Mouse (Mus musculus): ENCODE results near the gene Tesc.

- TF ChIP-seq CTCF (IDR thresholded peaks at IDR 0.05; ENCODE audit: insufficient read depth, low read depth, low read length) (no peak), POLR2A (IDR thresholded peaks at IDR 0.05; ENCODE audit: insufficient read depth, low read depth, low read length) (no peak)
Observed at GRCm38 (mm10) chr5:118063181-118063621, 35.7 kb downstream of the Tesc start.

Data from olfactory bulb, adult 2 months (tissue).